Mouse (Mus musculus): Measurements from ENCODE around the gene Prkar2a.

GRCm38 (mm10) chr9:108782836-108783547 lies 93.9 kb downstream of the Prkar2a start:
- TF ChIP-seq CTCF (IDR thresholded peaks at IDR 0.05; ENCODE audit: borderline replicate concordance, control insufficient read depth, extremely low read depth, insufficient read depth, low read length, poor library complexity) (no peak), POLR2A (IDR thresholded peaks at IDR 0.05; ENCODE audit: control insufficient read depth, extremely low read depth, insufficient read depth, low read length, poor library complexity) (no peak)

Measured in thymus, adult 2 months (tissue).